Mouse (Mus musculus): ENCODE data around the gene Nme7. TPM values are rescaled to one million over a fixed set of nuclear protein-coding genes. Genes with fewer than 3 reads are reported as not detected.

Nme7 gene
- polyA plus RNA-seq, 2 experiments from 2014 or later: 12.4 to 19.6 TPM

DNA sequence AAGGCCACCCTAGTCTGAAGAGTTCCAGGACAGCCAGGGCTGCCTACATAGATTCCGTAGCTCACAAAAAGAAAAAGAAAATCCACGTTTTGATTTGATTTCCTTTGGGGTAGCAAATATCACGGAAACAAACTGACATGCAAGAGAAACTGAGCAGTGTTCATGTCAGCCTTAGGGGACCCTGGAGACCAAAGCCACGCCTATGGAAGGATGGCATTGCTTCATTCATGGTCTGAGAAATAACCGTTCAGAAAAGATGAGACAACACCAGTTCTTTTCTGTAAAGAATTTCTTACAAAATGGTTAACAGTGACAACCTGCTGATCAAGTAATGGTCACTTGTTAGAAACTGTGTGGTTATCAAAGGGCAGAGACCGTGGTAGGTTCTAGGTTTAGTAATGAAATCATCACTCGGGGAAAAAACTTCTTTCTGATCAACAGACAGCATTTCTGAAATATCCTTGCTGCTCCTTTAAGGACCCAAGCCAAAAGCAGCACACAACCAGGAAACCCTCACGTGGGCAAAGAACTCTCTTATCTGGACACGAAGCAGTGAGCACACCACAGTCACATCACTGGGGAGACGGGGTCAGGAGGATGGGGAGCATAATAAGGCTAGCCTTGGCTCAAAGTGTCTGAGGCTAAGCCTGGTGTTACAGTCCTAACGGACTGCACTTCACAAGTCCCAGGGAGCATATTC is 136.9 kb downstream of the Nme7 start:
- ATAC-seq: no peak

DNA sequence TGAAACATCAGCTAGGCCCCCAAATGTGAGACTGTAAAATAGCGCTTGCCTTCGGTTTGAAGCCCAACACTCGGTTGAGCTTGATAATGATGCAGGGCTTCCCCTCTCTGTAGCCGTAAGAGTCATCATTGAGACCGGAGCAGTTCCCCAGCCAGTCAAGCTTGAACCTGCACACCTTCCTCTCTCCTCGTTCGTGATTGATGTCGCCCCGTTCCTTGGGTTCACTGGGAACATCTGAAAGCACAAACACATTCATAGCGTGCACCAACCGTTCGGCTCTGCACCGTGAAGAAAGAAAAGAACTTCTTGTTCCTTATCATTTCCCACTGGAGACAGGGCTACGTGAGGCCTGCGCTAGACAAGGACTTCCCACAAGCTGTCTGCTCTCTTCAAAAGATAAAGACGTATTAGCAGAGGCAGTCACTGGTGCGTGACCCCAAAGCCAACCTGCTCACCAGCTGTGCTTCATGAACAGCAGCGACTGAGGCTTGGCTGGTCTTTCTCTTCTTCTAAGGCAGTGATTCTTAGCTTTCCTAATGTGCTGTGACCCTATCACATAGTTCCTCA is 137.6 kb downstream of the Nme7 start:
- no peak for ATAC-seq

DNA sequence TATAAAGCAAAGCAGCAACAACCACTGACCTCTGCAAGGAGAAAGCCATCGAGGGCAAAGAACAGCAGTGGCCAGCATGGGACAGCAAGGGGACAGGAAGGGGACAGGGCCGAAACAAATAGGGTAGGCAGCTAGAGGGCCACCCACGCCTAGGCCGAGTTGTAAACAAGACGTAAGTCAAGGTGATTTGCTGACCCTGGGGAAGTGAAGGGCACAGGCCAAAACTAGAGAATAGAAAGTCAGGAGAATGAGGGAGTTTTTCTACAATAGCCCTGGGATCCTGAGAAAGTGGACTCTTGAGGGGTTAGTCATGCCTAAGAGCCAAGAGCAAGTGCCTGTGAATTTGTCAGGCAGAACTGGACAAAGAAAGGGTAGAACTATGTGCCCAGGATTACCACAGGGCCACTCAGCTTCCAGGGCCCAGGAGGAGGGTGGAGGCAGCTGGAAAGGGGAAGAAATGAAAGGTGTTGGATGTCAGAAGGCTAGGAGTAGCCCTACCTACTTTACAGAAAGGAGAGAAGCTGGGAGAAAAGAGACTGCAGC is 141.8 kb downstream of the Nme7 start:
- no peak for ATAC-seq

DNA sequence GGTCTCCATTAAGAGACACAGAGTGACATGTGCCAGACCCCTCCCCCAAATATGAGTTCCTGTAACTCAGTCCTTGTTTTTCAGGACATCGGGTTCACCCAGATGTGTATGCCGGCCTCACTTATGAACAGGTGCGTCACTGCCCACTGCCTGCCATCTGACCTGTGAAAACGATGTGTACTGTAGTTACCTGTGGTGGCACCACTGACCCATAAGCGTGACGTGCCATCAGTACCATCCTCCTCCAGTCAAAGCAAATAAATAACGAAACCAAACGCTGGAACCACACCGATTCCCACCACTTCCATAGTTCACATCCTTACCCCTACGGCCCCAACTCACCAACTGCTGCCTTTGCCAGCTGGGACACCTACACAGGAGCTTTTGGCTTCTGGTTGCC is 142.6 kb downstream of the Nme7 start:
- no peak for ATAC-seq

DNA sequence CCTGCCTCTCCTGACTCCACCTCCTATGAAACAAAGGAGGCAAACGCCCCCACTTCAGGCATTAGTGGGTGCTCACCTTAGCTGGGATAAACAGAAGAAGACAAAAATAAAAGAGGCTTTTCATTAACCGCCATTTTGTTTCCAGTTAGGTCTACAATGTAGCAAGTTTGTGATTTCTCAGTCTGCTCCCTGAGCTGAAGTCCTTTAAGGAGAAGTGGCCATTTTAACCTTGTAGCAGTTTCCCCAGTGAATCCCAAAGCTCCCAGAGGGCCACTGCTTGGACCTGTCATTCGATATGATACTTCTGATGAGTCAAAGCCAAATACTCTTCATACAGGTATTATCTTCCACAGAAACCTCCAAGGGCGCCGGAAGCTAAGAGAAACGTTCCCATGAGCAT is 143.6 kb downstream of the Nme7 start:
- ATAC-seq: no peak

DNA sequence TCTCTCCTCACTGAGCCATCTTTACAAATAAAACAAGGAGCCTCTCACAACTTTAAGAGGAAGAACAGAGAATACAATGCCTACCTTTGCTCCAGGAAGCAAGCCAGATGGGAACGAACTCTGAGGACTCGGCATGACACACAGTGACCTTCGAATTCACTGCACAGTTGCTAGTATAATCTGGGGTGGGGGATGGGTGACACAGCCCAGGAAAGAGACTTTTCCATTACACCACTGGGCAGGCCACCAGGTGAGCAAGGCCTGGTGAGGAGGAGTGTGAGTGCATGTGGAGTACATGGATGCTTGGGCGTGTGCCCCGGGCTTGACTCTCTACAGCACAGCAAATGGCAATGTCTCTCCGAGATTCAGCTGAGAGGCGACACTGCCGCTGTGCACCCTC is 145.7 kb downstream of the Nme7 start:
- no peak for ATAC-seq

DNA sequence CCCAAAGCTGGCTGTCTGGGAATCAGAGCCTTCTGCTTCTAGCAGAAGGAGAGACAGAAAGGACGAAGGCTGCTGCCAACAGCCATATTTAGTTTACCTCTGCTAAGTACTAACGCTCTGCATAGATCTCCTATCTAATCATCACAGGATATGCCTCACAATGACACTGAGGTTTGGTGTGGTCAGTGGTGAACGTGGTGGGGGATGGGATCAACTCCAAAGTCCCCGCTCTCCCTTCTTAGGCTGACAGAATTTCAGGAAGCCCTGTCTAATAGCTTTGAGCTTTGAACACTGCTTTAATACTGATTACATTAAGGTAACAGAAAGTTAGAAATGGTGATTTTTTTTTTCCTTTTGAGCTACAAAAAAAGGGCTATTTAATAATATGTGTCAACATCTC is 146.3 kb downstream of the Nme7 start:
- ATAC-seq: no peak

DNA sequence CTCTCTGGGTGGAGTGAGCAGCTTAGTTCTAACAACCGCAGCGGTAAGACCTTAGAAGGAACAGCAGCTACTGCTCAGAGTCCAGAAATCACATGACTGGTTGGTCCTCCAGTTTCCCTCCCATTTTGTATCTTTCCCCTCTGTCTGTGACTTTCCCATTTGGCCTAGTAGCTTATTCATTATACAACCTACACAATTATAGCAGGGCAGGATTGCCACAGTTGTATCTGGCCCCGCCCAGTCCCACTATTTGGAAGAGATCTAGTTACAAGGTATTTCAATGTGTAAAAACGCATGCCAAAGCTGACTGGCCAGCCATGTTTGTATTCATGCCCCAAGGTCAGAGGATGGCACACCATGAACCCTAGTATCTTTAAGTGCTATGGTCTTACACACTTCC is 146.7 kb downstream of the Nme7 start:
- ATAC-seq: no peak

DNA sequence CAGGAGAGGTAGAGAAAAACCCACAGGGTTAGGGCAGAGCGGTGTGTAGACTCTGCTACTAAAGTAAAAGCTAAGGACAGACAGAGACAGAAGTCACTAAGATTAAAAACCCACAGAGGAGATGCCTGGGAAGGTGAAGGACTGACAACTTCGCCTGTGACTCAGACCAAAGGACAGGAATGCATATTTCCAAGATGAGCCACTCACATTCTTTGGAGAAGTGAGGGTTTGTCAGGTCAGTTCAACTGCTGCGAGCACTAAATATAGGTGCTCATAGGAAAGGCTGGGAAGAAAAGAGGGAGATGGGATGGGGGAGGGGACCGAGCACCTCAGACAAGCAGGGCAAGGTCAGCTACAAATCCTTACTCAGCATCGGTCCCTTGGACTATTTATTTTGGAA is 147.4 kb downstream of the Nme7 start:
- ATAC-seq: no peak

DNA sequence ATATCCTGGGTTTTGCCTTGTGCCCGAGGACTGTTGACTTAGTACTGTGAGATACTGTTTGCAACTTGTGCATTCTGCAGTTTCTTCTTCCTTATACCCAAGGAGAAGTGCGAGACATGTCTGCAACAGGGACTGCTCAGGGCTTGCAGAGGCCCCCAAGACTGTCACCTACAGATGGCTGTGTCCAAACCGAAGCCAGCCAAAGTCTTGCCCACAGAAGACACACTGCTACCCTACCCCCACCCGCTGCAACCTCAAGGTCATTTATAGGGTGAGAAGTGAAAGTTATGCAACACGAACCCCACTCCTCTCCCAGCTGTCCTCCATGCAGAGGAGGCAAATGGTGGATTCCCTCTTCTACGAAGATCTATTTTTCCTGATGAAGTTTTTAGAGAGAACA is 148.7 kb downstream of the Nme7 start:
- no peak for ATAC-seq

DNA sequence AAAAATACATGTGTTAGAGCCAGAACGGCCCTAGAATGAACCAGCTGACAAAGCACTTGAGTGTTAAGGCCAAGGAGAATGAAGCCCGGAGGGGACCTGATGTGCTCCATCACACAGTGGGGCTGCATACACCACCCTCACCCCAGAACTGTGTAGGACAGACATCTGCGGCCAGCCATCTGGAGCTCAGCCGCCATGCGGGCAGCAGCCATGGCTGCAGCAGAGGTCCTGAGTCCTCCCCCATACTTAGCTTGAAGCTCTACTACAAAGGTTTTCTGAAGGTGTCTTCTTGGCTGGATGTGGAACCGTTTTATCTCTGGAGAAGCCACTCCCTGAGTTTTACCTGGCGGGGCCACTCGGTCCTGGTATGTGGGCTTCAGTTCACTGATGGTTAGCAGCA is 149.2 kb downstream of the Nme7 start:
- no peak for ATAC-seq

DNA sequence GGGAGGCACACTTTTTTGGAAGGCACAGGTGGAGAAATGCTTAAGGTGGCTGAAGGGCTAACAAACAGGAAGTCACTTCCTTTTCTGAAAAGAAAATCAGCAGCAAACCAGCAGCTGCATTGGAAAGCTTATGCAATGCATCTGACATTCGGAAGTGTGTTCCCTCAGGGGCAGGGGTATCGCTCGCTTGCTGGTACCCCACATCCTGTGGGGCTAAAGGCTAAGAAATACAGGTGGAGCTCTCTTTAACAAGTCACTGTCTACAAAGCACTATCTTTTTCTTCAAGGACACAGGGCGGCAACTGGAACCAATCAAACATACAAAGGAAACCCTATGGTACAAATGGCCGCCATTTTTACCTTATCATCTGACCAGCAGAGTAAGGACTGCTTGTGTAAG is 149.8 kb downstream of the Nme7 start:
- ATAC-seq: peak; percentile 43

DNA sequence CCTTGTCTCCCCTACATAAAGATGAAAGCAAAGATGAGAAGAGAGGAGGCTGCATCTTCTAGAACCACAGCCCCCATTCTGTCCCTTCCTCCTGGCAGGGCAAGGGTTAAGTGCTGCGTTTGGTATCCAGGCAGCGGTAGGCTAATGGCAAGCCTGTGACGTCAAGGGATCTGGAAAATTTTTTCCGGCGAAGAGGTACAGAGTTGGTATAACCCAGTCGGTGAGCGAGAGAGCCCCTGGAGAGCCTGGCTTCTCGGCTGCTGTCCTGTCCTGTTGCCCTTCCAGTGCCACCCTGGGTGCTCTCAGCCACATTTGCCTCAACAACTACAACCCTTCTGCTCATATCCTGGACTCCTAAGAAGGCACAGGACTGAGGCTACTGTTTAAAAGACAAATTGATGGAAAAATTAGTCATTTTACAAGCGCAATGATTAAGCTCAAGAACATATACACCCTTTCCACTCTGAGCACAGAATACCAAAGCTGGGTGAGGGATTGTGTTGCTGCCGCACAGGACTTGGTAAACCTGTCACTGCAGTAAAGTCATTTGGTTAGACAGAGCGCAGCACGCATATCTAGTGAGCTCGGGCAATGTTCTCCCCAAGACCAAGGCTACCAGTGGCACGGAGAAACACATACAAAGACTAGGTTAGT is 151.0 kb downstream of the Nme7 start:
- no peak for ATAC-seq

DNA sequence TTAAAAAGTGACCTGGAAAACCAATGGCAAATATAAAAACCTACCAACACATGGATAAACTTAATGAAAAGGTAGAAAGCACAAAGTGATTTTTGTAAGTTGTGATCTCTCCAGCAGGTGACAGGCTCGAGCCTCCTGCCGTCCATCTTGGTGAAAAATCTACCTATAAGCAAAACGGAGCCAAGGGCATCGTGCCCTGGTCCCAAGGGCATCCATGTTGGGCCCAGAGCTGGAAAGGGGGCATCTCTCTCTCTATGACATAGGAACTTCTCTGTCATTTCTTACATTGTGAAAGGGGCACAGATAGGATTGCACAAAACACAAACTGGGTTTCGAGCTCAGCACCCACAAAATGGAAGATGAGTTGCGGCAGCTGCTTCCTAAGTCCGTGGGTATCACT is 151.7 kb downstream of the Nme7 start:
- ATAC-seq: no peak

DNA sequence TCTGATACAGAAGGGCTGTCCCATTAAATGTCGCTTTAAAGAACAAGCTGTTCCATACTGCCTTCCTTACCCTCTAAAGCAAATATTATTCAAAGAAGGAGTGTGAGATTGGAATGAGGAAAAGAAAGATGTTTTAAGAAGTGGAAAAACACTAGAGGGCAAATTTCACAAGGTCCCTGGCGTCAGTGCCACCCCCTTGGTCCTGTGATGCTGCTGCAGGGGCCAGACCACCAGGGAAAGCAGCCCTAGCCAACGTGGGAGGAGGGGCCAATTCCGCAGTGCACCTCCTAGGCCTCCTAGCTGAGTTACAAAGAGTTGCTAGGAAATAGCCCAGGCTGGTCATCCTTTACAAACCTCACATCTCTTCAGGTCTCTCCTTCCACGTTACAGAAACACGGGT is 152.1 kb downstream of the Nme7 start:
- ATAC-seq: no peak

DNA sequence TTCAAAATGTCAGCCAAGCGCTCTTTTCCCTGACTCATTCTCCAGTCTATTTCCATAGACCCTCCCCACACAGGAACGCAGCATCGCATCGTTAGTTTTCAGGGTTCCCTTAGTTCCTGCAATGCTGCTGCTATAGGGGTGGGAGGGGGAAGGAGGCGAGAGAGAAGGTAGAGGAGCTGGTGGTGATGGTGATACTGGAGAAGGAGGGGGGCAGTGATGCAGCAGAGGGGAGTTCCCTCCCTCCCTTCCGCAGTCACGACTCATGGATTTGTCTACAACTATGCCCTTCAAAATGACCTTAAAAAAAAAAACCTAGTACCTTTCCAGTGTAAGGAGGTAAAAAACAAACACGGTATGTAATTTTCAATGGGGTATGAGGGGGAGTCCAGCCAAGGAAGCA is 152.8 kb downstream of the Nme7 start:
- no peak for ATAC-seq

DNA sequence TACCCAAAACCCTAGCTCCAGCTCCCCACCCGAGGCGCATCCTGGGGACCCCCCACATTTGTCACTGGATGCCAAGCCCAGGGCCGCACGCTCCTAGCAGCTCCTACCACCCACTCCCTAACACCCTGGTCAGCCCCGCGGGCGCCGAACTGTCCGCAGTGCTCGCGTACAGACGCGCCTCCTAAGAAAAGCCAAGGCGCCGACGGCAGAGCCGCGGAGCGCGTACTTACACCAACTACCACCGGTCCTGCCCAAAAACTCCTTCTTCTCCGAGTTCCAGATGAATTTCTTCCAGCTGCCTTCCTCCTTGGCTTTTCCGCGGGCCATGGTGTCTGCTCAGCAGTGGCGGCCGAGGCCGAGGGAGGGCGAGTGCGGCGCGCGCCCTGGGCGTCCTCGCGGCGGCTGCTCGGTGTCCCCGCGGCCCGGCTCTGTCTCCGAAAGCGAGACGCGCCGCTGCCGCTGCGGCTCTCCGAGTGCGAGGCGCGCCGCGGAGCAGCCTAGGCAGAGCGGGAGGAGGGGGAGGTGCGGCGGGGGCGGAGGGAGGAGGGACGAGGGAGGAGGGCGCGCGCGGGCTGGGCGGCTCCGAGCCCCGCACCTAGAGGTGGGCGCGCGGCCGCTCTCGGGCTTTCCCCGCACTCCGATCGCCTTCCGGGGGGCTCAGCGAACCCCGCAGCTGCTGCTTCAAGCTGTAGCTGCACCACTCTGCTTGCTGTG is 153.8 kb downstream of the Nme7 start:
- peak; percentile 7 for ATAC-seq

DNA sequence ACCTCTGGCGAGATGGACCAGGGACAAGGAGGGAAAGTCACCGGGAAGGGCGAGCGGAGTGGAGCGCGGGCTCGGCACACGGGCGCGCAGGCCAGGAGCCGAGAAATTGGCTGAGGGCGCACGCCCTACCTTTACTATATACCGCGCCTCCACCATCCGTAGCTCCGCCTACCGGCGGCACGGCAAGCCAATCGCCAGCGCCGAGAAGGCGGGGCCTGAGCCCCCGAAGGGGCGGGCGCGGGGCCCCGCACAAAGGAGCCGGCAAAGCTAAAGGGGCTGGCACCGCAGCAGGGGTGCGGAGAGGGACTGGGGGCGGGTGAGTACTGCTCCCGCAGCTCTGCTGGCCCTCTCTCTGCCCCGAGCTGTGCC is 154.3 kb downstream of the Nme7 start, which contains the start of gene Atp1b1:
Gene Atp1b1 (minus strand): TSS at position 111 of the 369 bp plus-strand sequence.
- ATAC-seq: peak; percentile 81

DNA sequence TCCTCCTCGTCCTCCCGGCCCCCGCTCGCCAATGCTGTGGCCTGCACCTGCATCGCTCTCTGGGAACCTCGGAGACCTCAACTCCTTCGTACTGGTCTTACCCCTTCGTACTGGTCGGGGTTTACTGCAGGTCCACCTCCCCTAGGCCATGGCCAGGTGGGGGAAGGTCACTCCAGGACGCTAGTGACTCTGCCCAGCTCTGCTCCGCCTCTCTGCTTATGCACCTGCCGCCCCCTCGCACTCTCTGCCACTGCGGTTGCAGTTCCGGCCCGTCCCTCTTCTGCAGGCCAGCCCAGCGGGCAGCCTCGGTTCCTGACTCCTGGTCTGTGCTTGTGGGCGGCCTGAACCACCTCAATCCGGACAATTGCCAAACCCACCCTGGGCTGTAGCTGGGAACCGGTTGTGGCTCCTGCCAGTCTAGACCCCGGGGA is 154.7 kb downstream of the Nme7 start:
- peak; percentile 22 for ATAC-seq

DNA sequence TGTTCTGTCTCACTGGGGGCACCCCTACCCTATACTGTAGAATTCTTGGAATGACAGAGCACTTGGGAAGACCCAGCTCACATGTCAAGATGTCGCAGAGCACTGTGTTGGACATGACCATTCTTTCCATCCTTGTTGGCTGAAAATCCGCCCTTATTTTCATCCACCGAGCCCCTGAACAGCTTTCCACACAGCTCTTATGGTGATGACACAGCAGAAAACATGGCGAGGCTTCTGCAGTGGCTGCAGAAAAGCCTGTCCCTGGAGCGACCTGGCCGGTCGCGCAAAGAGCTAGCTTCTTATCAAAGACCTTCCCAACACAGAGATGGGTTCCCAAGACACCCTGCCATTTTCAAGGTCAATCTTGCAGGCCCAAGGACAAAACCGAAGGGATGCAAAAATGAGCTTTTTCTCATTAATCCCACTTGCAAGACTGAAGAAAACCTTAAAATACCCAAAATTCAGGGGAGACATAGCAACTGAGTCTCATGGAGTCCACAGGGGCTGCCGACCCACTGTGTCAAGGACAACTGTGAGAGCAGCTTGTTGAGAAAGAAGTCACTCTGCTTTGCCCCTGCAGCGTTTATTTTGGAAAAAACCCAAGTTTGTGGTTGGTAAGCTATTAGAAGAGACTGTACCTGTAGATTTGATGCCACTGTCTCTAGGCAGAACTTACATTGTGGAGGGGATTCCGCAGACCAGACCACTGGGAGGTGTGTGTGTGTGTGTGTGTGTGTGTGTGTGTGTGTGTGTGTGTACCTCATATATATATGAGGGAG is 155.4 kb downstream of the Nme7 start:
- ATAC-seq: no peak

DNA sequence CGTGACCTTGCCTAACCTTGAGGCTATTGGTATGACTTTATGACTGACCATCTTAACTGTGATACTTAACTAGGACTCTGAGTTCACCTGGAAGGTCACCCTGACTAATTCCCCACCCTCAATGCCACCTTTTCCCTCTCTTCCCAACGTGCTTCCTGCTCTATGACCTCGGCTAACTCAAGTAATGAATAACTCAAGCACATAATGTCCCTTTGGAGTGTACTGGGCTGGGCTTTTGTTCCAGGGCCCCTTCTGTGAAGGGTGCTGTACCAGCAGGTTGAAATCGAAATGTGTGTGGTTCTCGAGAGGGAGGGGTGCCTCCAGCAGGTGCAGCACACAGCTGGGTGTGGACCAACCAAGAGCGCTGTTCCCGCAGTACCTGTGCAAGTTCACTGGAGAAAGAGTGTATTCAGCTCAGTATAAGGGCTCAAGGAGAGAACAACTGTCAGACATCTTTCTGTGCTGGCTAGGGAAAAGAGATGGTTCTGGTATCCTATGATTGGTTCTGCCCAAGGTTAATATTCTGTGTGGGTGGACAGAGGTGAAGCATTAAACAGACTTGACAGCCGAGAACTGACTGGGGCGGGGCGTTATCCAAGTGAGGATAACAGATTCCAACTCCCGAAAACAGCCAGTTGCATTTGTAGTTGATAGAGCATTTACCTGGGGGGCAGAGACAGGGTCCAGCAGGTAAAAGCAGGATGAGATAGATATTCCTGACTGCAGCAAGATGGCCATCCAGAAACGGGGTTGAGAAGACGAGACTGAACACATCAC is 157.2 kb downstream of the Nme7 start:
- no peak for ATAC-seq

DNA sequence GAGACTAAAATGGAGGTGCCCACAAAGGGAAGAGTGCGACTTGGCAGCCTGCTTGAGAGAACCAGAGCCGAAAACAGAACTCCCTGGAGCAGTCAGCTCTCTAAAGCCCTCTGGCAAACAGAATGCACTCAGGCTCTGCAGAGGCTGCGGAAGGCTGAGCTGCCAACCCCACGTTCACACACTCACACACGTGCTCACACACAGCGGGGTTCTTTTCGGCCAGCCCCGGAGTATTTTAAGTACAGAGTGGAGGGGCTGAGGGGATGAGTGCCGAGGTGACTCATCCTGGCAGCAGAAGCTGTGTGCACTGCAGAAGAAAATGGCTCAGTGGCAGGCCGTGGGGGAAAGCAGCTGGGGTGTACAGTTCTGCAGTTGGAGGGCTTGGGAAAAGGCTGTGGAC is 157.8 kb downstream of the Nme7 start:
- no peak for ATAC-seq
